Mouse (Mus musculus) stomach, postnatal 0 days (tissue): ENCODE results near the gene Itpk1. TPM values are rescaled to one million over a fixed set of nuclear protein-coding genes. Genes with fewer than 3 reads are reported as not detected.

Experiments used
- ATAC-seq: fragments of 200-750 bp; cut with Nextera tagmentation; 2 replicates; pipeline ENCODE4 v1.8.0; 2017; ENCODE audit not compliant: low FRiP score, low TSS enrichment
- DNase-seq: peaks from one replicate; pipeline ENCODE4 v3.0.0-alpha.2; 2016; ENCODE audit warnings: low spot score
- H3K27ac ChIP-seq: fragments of 300-500 bp; sonication (generic); replicated peaks from 2 replicates; pipeline ENCODE4 v1.5.1; 2014; ENCODE audit warnings: mild to moderate bottlenecking, control low read depth
- H3K27me3 ChIP-seq: fragments of 300-500 bp; sonication (generic); 2 replicates; pipeline ENCODE4 v1.6.1; 2014; ENCODE audit warnings: low read length; ENCODE audit not compliant: control insufficient read depth, insufficient read depth
- H3K36me3 ChIP-seq: fragments of 300-500 bp; sonication (generic); 2 replicates; pipeline ENCODE4 v1.6.1; 2014; ENCODE audit warnings: low read length, mixed read lengths; ENCODE audit not compliant: control insufficient read depth, insufficient read depth
- H3K4me1 ChIP-seq: fragments of 300-500 bp; sonication (generic); replicated peaks from 2 replicates; pipeline ENCODE4 v1.6.1; 2014; ENCODE audit warnings: antibody characterized with exemption; ENCODE audit not compliant: control insufficient read depth, insufficient read depth
- H3K4me2 ChIP-seq: fragments of 300-500 bp; sonication (generic); replicated peaks from 2 replicates; pipeline ENCODE4 v1.6.1; 2014; ENCODE audit warnings: low read depth, mild to moderate bottlenecking, control low read depth, moderate library complexity
- H3K4me3 ChIP-seq: fragments of 300-500 bp; sonication (generic); 2 replicates; pipeline ENCODE4 v1.5.1; 2014; ENCODE audit warnings: low read depth, low read length, control low read depth
- H3K9ac ChIP-seq: fragments of 300-500 bp; sonication (generic); 2 replicates; pipeline ENCODE4 v1.6.1; 2014; ENCODE audit warnings: mild to moderate bottlenecking, low read length, control low read depth, mixed read lengths
- H3K9me3 ChIP-seq: fragments of 300-500 bp; sonication (generic); 2 replicates; pipeline ENCODE4 v1.6.1; 2016; ENCODE audit warnings: low read length; ENCODE audit not compliant: control insufficient read depth
- CTCF ChIP-seq: IDR thresholded peaks from 2 replicates; pipeline ENCODE4 v1.5.1; 2016; ENCODE audit warnings: antibody characterized with exemption, low read depth, mild to moderate bottlenecking, moderate library complexity
- EP300 ChIP-seq: optimal IDR thresholded peaks from 2 replicates; pipeline ENCODE3; 2016; ENCODE audit warnings: antibody characterized with exemption
- WGBS: fragments of 180-500 bp; shearing (Covaris S2); extraction: QIAGEN DNeasy Blood & Tissue Kit; methylation state at CpG from one replicate; pipeline ENCODE4 v1.1.7; 2014; 5-methylcytosine and 5-hydroxymethylcytosine counted together
- polyA plus RNA-seq: library from polyadenylated mRNA; unstranded; fragments of >200 nt; fragmentation: Nextera tagmentation; extraction: Ambion mirVana; gene quantifications from 2 replicates; pipeline ENCODE4 v1.2.1, GENCODE M21; 2015

Gene Itpk1
- polyA plus RNA-seq, 1 experiment from 2014 or later = 21.5 TPM

DNA sequence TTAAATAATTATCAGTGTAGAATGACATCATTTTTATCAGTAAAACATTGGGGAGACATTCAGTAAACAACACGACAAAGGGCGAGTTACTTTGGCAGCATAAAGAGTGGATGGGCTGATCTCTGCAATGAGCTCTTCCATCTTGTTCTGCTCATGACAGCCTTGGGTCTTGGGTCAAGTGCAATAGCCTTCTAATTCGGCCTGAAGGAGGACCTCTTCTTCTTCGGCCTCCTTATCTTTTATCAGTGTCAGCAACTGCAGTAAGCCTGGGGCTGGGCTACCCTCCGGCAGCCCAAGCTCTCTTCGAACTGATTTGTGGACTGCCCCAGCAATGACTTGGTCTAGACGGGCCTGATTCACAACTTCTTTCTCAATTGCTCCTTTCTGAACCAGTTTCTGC lies 37.3 kb upstream of the Itpk1 start:
- DNase-seq = no peak
- TF ChIP-seq CTCF (no peak), EP300 (no peak)
- 0 out of 2 replicates have a peak, but pooled peaks cover 3% of the 10 kb centered on the region for H3K4me1 ChIP-seq
- 73% methylated on average over 7 of the region's 7 CpGs for WGBS
- H3K4me2 ChIP-seq = no peak overlapping the region
- H3K9ac ChIP-seq = no peak overlapping the region
- no peaks in the 10 kb centered on the region for H3K36me3 ChIP-seq
- no peaks in the 10 kb centered on the region for H3K27me3 ChIP-seq
- ATAC-seq = no peak
- no peaks in the 10 kb centered on the region for H3K9me3 ChIP-seq
- no peak overlapping the region for H3K27ac ChIP-seq
- no peak overlapping the region for H3K4me3 ChIP-seq

DNA sequence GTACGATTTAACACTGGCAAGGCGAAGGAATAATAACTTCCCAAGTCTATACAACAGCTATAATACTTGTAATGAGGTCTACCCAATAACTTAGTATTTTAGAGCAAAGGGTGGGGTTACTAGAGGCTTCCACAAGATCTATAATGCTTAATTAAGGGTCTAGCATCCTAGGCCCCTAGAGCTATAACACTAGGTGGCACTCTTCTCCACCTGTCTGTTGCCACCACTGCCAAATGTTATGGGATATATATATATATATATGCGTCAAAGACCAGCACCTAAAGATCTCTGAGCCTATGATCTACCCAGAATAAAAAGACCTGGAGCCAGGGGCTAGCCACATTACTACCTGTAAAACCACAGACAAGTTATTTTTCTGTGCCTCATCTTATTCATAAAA lies 35.6 kb upstream of the Itpk1 start:
- no peak for ATAC-seq
- 54% methylated on average over 3 of the region's 3 CpGs for WGBS
- H3K27ac ChIP-seq = no peak overlapping the region
- no peak for DNase-seq
- H3K36me3 ChIP-seq = no peaks in the 10 kb centered on the region
- H3K9ac ChIP-seq = no peak overlapping the region
- H3K4me2 ChIP-seq = no peak overlapping the region
- no peak overlapping the region for H3K4me3 ChIP-seq
- H3K4me1 ChIP-seq = 0 out of 2 replicates have a peak, but pooled peaks cover 3% of the 10 kb centered on the region
- no peaks in the 10 kb centered on the region for H3K9me3 ChIP-seq
- no peaks in the 10 kb centered on the region for H3K27me3 ChIP-seq
- TF ChIP-seq EP300 = no peak
- peak; percentile 74 for TF ChIP-seq CTCF

DNA sequence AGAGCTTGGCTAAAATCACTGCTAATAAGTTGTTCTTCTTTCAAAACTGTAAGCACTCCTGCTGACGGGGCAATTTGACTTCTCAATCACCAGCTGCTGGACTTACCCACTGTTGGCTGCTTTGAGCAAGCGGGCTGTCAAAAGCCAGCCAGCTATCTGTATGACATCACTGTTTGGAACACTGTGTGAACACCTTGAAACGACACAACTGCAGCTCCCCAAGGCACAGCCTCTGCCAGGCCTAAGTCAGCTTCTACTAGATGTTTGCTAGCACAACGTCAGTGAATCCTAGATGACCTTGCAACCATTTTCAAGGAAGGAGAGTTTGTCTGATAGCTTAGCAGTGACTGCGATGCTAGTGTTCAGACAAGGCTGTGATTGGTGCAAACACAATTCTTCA lies 34.4 kb upstream of the Itpk1 start:
- no peak overlapping the region for H3K4me3 ChIP-seq
- H3K4me1 ChIP-seq = 0 out of 2 replicates have a peak, but pooled peaks cover 3% of the 10 kb centered on the region
- H3K27me3 ChIP-seq = no peaks in the 10 kb centered on the region
- no peak overlapping the region for H3K27ac ChIP-seq
- no peaks in the 10 kb centered on the region for H3K9me3 ChIP-seq
- H3K9ac ChIP-seq = no peak overlapping the region
- DNase-seq = no peak
- no peaks in the 10 kb centered on the region for H3K36me3 ChIP-seq
- no peak for TF ChIP-seq EP300
- TF ChIP-seq CTCF = no peak
- 62% methylated on average over 5 of the region's 5 CpGs for WGBS
- no peak for ATAC-seq
- H3K4me2 ChIP-seq = no peak overlapping the region

DNA sequence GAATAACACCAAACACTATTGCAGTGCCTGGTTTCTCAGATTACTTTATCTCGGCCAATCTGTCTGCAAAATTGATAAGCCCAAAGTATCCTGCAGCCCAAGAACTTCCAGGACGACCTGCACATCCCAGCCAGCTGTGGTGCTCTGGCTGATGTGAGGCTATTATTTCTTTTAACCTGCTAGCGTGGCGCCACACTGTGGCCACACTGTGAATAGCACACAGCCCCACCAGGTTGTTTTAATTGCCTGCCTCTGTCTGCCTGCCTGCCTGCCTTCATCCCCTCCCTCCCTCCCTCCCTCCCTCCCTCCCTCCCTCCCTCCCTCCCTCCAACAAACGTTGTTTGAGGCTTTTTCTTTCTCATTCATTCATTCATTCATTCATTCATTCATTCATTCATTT lies 28.7 kb upstream of the Itpk1 start:
- TF ChIP-seq CTCF = peak; percentile 80
- TF ChIP-seq EP300 = no peak
- no peaks in the 10 kb centered on the region for H3K9me3 ChIP-seq
- H3K27me3 ChIP-seq = no peaks in the 10 kb centered on the region
- no peak overlapping the region for H3K27ac ChIP-seq
- no peak overlapping the region for H3K9ac ChIP-seq
- peaks cover 2% of the 10 kb centered on the region; the same call in 1 of the 2 replicates for H3K4me1 ChIP-seq
- DNase-seq = peak; percentile 79
- 6% methylated on average over 4 of the region's 5 CpGs for WGBS
- no peak overlapping the region for H3K4me2 ChIP-seq
- no peaks in the 10 kb centered on the region for H3K36me3 ChIP-seq
- H3K4me3 ChIP-seq = no peak overlapping the region
- no peak for ATAC-seq

DNA sequence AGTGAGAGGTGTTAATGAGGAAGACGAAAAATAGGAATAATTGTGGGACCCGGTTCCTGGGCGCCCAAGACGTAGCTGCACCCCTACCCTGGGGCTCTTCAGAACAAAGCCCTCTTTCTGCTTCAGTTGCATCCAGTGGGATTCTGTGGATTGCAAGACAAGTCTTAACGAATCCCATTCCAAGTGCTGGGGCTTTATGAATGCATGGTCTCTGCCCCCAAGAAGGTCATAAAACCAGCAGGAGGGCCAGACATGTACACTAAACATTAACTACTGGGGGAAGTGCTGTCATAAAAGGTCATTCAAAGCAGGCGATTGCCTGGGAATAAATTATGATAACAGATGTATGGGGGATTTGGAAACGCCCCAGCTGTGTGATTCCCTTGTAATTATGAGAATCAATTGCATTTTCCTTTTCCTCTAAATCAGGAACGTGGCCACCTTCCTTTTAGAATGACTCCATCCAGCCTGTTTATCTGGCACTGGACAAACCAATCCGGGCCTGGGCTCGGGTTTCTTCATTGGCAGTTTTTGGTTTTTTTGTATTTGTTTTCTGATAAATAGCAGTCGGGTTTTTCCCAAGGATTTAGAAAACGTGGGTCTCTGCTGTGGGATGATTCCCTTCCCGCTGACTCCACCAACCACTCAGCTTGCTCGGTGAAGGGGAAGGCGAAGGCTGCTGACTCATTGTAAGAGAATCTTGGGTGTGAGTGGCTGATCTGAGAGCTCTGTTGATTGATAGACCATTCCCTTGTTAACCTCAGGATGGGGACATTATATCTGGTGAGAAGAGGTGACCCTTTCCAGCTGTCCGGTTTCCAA lies 26.3 kb upstream of the Itpk1 start:
- WGBS = 22% methylated on average over 16 of the region's 16 CpGs
- Histone ChIP-seq H3K9me3 (no peaks in the 10 kb centered on the region), H3K4me1 (peaks cover 2% of the 10 kb centered on the region; the same call in 1 of the 2 replicates), H3K9ac (no peak overlapping the region), H3K4me3 (no peak overlapping the region), H3K36me3 (no peaks in the 10 kb centered on the region), H3K27me3 (no peaks in the 10 kb centered on the region), H3K4me2 (peak overlapping the region; percentile 15; the same call in 1 of the 2 replicates), H3K27ac (peak overlapping the region; percentile 84)
- ATAC-seq (peak; percentile 0), DNase-seq (peak; percentile 30)
- TF ChIP-seq CTCF (no peak), EP300 (no peak)
